Mouse (Mus musculus) heart, embryonic 10.5 days (tissue): ENCODE data around the gene Syt15. TPM values are rescaled to one million over a fixed set of nuclear protein-coding genes. Genes with fewer than 3 reads are reported as not detected.

Source experiments
- DNase-seq: peaks from one replicate; pipeline ENCODE4 v3.0.0-alpha.2; 2017; ENCODE audit warnings: low spot score
- H3K27ac ChIP-seq: fragments of 300-500 bp; sonication (generic); 2 replicates; pipeline ENCODE4 v1.5.1; 2016; ENCODE audit warnings: mild to moderate bottlenecking
- H3K27me3 ChIP-seq: fragments of 300-500 bp; sonication (generic); 2 replicates; pipeline ENCODE4 v1.6.1; 2016; ENCODE audit warnings: mild to moderate bottlenecking; ENCODE audit not compliant: poor library complexity, insufficient read depth, severe bottlenecking
- H3K36me3 ChIP-seq: fragments of 300-500 bp; sonication (generic); 2 replicates; pipeline ENCODE4 v1.6.1; 2016; ENCODE audit warnings: mild to moderate bottlenecking, moderate library complexity
- H3K4me1 ChIP-seq: fragments of 300-500 bp; sonication (generic); 2 replicates; pipeline ENCODE4 v1.6.1; 2016; ENCODE audit warnings: mild to moderate bottlenecking
- H3K4me3 ChIP-seq: fragments of 300-500 bp; sonication (generic); 2 replicates; pipeline ENCODE4 v1.5.1; 2016; ENCODE audit warnings: mild to moderate bottlenecking, moderate library complexity
- H3K9me3 ChIP-seq: fragments of 300-500 bp; sonication (generic); 2 replicates; pipeline ENCODE4 v1.6.1; 2016; ENCODE audit warnings: mild to moderate bottlenecking, moderate library complexity
- WGBS: fragments of 180-500 bp; shearing (Covaris S2); methylation state at CpG from one replicate; pipeline ENCODE4 v1.1.7; 2016; 5-methylcytosine and 5-hydroxymethylcytosine counted together
- polyA plus RNA-seq: library from polyadenylated mRNA; unstranded; fragments of >200 nt; fragmentation: Nextera tagmentation; extraction: Ambion mirVana; gene quantifications from 2 replicates; pipeline ENCODE4 v1.2.1, GENCODE M21; 2016

Syt15 gene
- polyA plus RNA-seq, 1 experiment from 2014 or later = 0.29 TPM

DNA sequence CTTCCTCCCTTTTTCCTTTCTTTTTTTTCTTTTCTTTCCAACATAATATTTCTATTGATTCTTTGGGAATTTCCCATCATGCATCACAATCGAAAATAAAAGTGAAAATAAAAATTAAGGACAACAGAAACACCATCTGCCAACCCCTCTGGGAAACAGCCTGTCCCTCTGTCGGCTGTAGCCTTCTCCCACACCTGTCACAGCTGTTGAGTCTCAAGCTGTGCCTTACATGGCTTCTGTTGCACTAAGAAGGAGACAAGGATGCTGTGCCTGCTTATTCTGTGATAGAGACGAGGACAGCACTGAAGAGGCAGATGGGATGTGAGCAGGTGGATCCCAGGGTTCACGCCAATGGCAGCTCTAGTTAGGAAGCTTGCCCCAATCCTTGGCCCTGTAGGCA is 10.3 kb upstream of the Syt15 start:
- H3K4me1 ChIP-seq = no peaks in the 10 kb centered on the region; the same call in 1 of the 2 replicates
- DNase-seq = no peak
- H3K36me3 ChIP-seq = no peaks in the 10 kb centered on the region
- H3K27ac ChIP-seq = no peak overlapping the region
- no peak overlapping the region for H3K4me3 ChIP-seq
- peaks cover 9% of the 10 kb centered on the region; the same call in 1 of the 2 replicates for H3K27me3 ChIP-seq
- no peaks in the 10 kb centered on the region for H3K9me3 ChIP-seq
- 55% methylated on average over 4 of the region's 4 CpGs for WGBS

GRCm38 (mm10) chr14:34209942-34210341 is 9.5 kb upstream of the Syt15 start:
- no peak for DNase-seq
- Histone ChIP-seq H3K4me1 (no peaks in the 10 kb centered on the region; the same call in 1 of the 2 replicates), H3K27ac (no peak overlapping the region), H3K36me3 (no peaks in the 10 kb centered on the region), H3K27me3 (peaks cover 9% of the 10 kb centered on the region; the same call in 1 of the 2 replicates), H3K9me3 (no peaks in the 10 kb centered on the region), H3K4me3 (no peak overlapping the region)
- whole genome bisulfite sequencing = 85% methylated on average over 4 of the region's 4 CpGs

DNA sequence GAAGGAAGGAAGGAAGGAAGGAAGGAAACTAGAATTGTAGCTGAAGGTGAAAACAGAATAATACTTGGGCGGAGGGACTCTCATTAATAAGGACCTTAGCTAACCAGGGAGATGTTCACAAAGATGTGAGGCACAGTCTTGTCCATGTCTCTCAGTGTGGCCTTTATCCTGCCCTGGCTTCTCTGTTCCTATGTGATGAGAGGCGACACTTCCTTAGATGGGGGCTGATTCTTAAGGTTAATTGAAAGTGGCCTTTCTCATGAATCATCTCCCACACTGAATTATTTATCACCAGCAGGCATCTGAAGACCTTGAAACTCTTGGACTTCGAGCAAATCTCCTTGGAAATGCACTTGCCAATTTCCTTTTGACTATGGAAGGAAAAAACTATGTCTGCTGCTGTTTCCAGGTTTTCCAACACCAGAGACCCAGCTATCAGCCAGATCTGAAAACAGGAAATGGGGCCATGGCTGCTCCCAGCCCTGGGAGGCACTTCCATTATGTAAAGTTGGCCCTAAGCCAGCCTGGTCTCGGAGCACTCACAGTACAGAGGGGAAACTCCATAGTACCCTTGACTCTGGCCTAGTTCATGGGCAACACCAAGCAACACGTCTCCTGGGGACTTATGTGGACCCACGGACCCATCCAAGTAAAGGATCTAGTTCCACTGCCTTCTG is 3.8 kb upstream of the Syt15 start:
- peaks cover 8% of the 10 kb centered on the region for H3K4me1 ChIP-seq
- no peak overlapping the region for H3K4me3 ChIP-seq
- no peaks in the 10 kb centered on the region for H3K9me3 ChIP-seq
- no peak overlapping the region for H3K27ac ChIP-seq
- WGBS = 57% methylated on average over 6 of the region's 6 CpGs
- no peaks in the 10 kb centered on the region for H3K36me3 ChIP-seq
- DNase-seq = peak; percentile 83
- H3K27me3 ChIP-seq = peaks cover 41% of the 10 kb centered on the region

- Histone ChIP-seq H3K27me3 (peaks cover 65% of the 10 kb centered on the region), H3K4me1 (peaks cover 8% of the 10 kb centered on the region), H3K9me3 (no peaks in the 10 kb centered on the region), H3K4me3 (peak overlapping the region; percentile 55), H3K27ac (peak overlapping the region; percentile 59), H3K36me3 (no peaks in the 10 kb centered on the region)
- DNase-seq = peak; percentile 70
- WGBS = 1% methylated on average over 29 of the region's 29 CpGs
These were observed 397 bp downstream of the Syt15 start for GRCm38 (mm10) chr14:34219786-34220198.

DNA sequence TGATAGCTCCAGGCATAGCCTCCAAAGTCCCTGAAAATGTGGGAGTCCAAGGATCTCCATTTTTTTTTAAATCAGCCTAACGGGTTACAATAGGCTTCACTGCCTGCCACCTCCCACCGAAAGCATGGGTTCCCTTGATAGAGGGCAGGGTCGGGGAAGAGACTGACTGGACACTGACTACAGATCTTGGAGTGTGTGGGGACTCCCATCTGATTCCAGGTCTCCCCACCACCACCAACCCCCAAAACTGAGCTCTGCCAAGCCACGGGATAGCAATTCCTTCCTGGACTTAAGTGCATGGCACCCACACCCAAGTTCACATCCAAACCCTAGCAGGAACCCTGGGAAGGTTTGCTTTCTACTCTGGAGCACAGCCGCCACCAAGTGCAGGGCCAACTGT is 1.0 kb downstream of the Syt15 start:
- DNase-seq = peak; percentile 69
- no peak overlapping the region for H3K27ac ChIP-seq
- H3K27me3 ChIP-seq = peaks cover 65% of the 10 kb centered on the region
- H3K4me1 ChIP-seq = peaks cover 8% of the 10 kb centered on the region
- no peaks in the 10 kb centered on the region for H3K36me3 ChIP-seq
- WGBS = 63% methylated on average over 5 of the region's 5 CpGs
- H3K4me3 ChIP-seq = no peak overlapping the region; the same call in 1 of the 2 replicates
- H3K9me3 ChIP-seq = no peaks in the 10 kb centered on the region

DNA sequence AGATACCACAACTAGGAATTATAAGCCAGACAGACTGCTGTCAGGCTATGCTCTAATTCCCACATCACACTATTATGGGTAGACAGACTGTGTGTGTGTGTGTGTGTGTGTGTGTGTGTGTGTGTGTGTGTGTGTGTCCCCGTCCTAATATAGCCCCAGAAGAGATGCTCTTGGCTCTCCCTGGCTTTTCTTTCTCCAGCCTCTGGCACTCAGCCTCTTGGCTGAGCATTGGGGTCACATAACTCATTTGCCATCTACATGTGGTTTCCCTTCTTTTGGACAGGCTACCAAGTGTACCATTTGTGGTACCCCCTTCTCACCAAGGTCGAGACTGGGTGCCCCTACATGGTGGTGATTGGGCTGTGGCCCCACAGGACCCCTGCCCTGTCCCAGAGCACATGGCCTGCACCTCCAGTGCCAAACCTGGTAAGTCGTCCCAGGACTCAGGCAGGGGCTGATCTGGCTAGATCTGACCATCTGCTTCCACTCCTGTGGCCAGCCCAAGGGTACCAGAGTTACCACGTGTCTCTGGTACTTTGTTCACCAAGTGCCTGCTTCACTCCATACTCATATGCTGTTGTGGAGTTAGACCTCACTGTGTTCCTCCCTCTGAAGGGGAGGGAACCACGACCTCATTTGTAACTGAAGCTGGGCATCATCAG is 2.2 kb downstream of the Syt15 start:
- H3K27ac ChIP-seq = no peak overlapping the region
- peaks cover 69% of the 10 kb centered on the region for H3K27me3 ChIP-seq
- WGBS = 65% methylated on average over 5 of the region's 5 CpGs
- H3K4me3 ChIP-seq = no peak overlapping the region
- no peaks in the 10 kb centered on the region for H3K9me3 ChIP-seq
- H3K4me1 ChIP-seq = peaks cover 8% of the 10 kb centered on the region
- DNase-seq = no peak
- H3K36me3 ChIP-seq = no peaks in the 10 kb centered on the region

GRCm38 (mm10) chr14:34223362-34223898 is 4.0 kb downstream of the Syt15 start:
- DNase-seq = no peak
- Histone ChIP-seq H3K36me3 (no peaks in the 10 kb centered on the region), H3K27ac (no peak overlapping the region), H3K27me3 (peaks cover 50% of the 10 kb centered on the region), H3K9me3 (no peaks in the 10 kb centered on the region), H3K4me1 (peaks cover 12% of the 10 kb centered on the region), H3K4me3 (no peak overlapping the region)
- 60% methylated on average over 5 of the region's 5 CpGs for WGBS

- no peaks in the 10 kb centered on the region for H3K36me3 ChIP-seq
- WGBS = 74% methylated on average over 9 of the region's 9 CpGs
- no peak overlapping the region for H3K4me3 ChIP-seq
- H3K27me3 ChIP-seq = peaks cover 25% of the 10 kb centered on the region
- peaks cover 15% of the 10 kb centered on the region for H3K4me1 ChIP-seq
- no peaks in the 10 kb centered on the region for H3K9me3 ChIP-seq
- H3K27ac ChIP-seq = no peak overlapping the region
- DNase-seq = no peak
These were observed 6.6 kb downstream of the Syt15 start for GRCm38 (mm10) chr14:34225986-34226385.

DNA sequence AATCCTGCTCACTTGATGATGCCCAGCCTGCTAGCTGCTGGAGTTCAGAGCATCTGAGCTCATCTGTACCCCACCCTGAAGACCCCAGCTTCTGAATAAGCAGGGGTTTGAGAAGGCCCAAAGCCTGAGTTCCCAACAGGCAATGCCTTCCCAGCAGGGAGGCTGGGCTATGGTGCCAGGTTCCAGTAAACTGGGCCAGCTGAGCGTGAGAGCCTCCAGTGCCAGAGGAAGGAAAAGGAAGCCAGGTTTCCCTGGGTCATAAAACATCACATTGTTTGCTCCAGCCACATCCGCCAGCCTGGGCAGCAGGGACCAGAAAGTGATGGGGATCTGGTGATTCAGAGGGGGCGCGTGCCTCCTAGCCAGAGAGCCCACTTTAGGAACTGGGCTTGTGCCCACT is 7.2 kb downstream of the Syt15 start:
- no peak for DNase-seq

DNA sequence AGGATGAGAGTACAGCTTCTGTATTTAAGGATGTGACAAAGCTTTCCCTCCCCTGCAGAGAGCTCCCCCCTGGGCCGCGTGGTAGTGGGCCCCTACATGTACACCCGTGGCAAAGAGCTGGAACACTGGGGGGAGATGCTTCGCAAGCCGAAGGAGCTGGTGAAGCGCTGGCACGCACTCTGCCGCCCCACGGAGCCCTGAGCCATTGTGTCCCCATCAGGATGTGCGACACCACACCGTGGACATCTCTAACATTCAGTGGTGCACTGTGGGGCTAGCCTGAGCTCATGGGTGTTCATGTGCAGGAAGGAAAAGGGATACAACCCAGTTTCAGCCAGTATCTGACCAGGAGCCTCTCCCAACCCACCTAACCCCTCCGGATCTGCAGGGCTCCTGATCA is 8.6 kb downstream of the Syt15 start:
- no peak overlapping the region for H3K4me3 ChIP-seq
- WGBS = 83% methylated on average over 12 of the region's 12 CpGs
- no peaks in the 10 kb centered on the region for H3K36me3 ChIP-seq
- H3K27ac ChIP-seq = no peak overlapping the region
- H3K4me1 ChIP-seq = peaks cover 15% of the 10 kb centered on the region
- H3K27me3 ChIP-seq = 0 out of 2 replicates have a peak, but pooled peaks cover 6% of the 10 kb centered on the region
- H3K9me3 ChIP-seq = no peaks in the 10 kb centered on the region
- no peak for DNase-seq

More for the DNA sequence above, 7.2 kb downstream of the Syt15 start:
- Histone ChIP-seq H3K36me3 (no peaks in the 10 kb centered on the region), H3K27me3 (peaks cover 19% of the 10 kb centered on the region), H3K9me3 (no peaks in the 10 kb centered on the region), H3K4me1 (peaks cover 15% of the 10 kb centered on the region), H3K4me3 (no peak overlapping the region), H3K27ac (no peak overlapping the region)
- 82% methylated on average over 4 of the region's 4 CpGs for WGBS

DNA sequence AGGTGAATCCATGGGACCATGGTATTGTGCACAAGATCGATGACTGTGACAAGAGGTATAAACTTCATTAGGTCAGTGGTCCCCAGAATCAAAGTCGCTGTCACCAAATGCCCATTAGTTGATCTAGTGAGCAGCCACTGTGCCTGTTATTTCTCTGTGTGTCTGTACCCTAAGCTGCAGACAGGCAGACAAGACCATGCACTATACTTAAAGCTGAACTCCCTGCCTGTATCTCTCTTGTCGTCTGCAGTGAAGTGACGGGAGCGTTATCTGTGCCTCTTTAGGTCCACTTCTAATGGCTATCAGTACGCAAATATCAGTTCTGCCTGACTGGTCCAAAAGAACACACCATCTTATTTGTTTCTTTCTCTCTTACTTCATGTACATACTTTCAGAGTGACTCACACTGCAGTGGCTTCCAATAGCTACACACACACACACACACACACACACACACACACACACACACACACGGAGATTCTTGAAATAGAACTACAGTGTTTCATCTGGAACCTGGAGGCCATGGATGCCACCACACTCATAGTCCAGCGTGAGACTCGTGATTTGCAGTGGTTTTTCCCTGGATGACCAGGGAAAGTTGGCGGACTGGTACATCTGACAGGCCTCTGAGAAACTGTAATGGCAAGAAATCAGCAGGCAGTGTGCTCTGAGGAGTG is 9.6 kb downstream of the Syt15 start:
- Histone ChIP-seq H3K27me3 (0 out of 2 replicates have a peak, but pooled peaks cover 5% of the 10 kb centered on the region), H3K27ac (peak overlapping the region; percentile 38; the same call in 1 of the 2 replicates), H3K9me3 (no peaks in the 10 kb centered on the region), H3K4me3 (no peak overlapping the region), H3K4me1 (peaks cover 15% of the 10 kb centered on the region), H3K36me3 (no peaks in the 10 kb centered on the region)
- peak; percentile 80 for DNase-seq
- whole genome bisulfite sequencing = 38% methylated on average over 10 of the region's 10 CpGs

- H3K36me3 ChIP-seq = no peaks in the 10 kb centered on the region; the same call in 1 of the 2 replicates
- H3K4me1 ChIP-seq = peaks cover 21% of the 10 kb centered on the region
- H3K27me3 ChIP-seq = no peaks in the 10 kb centered on the region
- H3K27ac ChIP-seq = no peak overlapping the region
- no peak overlapping the region for H3K4me3 ChIP-seq
- WGBS = 76% methylated on average over 7 of the region's 7 CpGs
- no peak for DNase-seq
- no peaks in the 10 kb centered on the region for H3K9me3 ChIP-seq
These were observed 12.9 kb downstream of the Syt15 start for GRCm38 (mm10) chr14:34232340-34232739.
